Mouse (Mus musculus) frontal cortex, postnatal 36 days (tissue): Measurements from ENCODE around the gene Tes.

Experiments
- DNase-seq, 2 experiments: peaks; one replicate each; pipeline ENCODE4 v3.0.0; 2022; ENCODE audit warnings: low spot score in 2 of 2

Tes gene

GRCm38 (mm10) chr6:17077720-17078119, 12.8 kb downstream of the Tes start:
- no peak for DNase-seq

DNA sequence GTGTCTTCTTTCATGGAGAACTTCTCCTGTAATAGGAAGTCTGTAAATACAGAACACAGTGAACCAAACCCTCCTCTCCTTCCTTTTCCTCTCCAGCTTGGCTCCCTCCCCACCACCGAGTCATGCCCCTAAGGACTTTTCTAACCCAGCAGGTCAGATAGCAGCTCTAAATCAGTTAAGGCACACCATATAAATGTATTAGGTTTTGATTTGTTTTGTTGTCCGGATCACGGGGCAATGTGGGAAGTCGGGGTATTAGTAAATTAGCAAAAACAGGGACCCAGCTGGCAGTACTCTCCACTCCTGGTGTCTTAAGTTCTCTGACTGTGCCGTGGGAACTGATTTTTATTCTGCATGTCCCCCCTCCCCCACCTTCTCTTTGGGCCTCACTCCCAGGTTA, 14.4 kb downstream of the Tes start:
- DNase-seq: no peak

- no peak for DNase-seq
Observed at GRCm38 (mm10) chr6:17079826-17080225, 14.9 kb downstream of the Tes start.

- DNase-seq: no peak
Observed at GRCm38 (mm10) chr6:17082238-17082637, 17.3 kb downstream of the Tes start.

DNA sequence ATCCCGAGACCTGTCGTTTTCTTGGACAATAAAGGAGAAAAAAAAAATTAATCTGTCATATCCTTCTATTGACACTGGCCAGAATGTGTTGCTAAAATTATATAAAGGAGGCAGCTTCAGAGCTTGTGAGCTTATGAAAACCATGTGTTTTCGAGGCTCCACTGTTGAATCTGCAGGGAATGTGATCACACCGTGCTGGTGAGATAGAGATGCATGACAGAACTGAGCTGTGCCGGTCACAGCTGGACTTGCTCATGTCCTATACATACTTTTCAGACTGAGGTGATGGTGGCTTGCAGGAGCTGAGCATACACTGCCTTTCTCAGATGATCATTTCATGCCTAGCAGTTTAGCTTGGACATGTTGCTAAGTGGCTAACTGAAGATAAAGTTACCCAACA, 17.9 kb downstream of the Tes start:
- DNase-seq: no peak

- DNase-seq: peak; percentile 67 to 73
Observed at GRCm38 (mm10) chr6:17087485-17087884, 22.5 kb downstream of the Tes start.

GRCm38 (mm10) chr6:17097301-17097700, 32.4 kb downstream of the Tes start:
- no peak for DNase-seq

GRCm38 (mm10) chr6:17098559-17098958, 33.6 kb downstream of the Tes start:
- no peak for DNase-seq

- DNase-seq: no peak
Observed at GRCm38 (mm10) chr6:17099477-17100130, 34.7 kb downstream of the Tes start.

GRCm38 (mm10) chr6:17105714-17106113, 40.8 kb downstream of the Tes start:
- DNase-seq: peak; percentile 63 to 77

DNA sequence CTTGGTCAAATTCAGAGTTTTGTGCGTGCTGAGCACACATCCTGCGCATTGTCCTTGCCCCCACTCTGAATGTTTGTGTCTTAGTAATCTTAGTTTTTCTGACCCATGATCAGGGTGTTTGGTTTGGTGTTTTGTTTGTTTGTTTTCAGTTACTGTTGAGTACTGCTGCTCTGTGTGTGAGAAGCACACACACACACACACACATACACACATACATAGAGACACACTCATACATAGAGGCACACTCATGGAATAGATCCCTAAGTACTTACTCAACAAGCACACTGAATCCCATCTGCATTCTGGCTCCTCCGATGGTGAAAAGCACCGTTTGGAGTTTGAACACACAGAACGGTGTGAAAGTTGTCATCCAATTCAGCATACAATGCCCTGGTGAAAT, 41.5 kb downstream of the Tes start:
- no peak for DNase-seq

GRCm38 (mm10) chr6:17109204-17109603, 44.3 kb downstream of the Tes start:
- no peak for DNase-seq

DNA sequence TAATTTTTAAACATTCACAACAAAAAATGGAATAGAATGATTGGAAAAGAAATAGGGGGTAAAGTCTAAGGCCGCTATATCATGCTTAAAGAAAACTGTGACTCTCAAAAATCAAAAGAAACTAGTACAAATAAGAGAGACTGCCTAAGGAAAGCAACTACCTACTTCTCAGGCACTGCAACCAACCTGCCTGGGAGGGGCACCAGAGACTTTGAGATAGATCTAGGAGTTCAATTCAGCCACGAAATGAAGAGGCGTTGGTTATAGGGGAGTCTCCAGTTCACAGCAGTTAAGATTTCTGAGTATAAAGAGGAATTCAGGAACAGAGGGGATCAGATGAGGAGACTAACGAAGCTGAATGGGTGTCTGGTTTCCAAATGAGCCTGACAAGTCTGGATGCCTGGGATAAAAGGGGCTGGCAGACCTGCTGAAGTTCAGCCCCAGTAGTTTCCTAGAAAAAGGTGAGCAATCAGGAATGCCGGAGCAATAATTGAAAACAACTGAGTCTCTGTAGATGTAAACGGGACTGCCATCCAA, 45.7 kb downstream of the Tes start:
- DNase-seq: no peak

- DNase-seq: no peak
Observed at GRCm38 (mm10) chr6:17112081-17112480, 47.1 kb downstream of the Tes start.

- DNase-seq: no peak
Observed at GRCm38 (mm10) chr6:17112990-17113389, 48.0 kb downstream of the Tes start.

DNA sequence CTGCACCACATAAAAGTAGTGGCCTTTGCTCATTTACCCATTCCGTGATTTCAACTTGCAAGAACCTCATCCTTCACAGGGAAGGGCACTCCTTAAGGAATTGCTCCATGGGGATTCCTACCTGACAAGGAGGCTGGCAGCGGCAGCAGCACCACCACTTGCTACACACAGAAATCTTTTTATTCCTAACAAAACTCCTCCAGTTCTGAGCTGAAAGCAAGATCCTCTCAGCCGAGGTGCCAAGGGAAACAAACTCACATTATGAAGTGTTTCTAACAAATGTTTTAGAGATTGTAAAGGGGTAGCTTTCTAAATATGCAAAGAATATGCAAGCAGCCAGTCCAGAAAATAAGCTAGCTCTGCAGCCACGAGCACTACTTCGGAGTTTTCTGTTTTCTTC, 49.6 kb downstream of the Tes start:
- DNase-seq: peak; percentile 5 to 14

GRCm38 (mm10) chr6:17115046-17115790, 50.3 kb downstream of the Tes start:
- no peak for DNase-seq

GRCm38 (mm10) chr6:17119521-17120232, 54.7 kb downstream of the Tes start:
- no peak for DNase-seq

GRCm38 (mm10) chr6:17140021-17140420, 75.1 kb downstream of the Tes start:
- no peak for DNase-seq

DNA sequence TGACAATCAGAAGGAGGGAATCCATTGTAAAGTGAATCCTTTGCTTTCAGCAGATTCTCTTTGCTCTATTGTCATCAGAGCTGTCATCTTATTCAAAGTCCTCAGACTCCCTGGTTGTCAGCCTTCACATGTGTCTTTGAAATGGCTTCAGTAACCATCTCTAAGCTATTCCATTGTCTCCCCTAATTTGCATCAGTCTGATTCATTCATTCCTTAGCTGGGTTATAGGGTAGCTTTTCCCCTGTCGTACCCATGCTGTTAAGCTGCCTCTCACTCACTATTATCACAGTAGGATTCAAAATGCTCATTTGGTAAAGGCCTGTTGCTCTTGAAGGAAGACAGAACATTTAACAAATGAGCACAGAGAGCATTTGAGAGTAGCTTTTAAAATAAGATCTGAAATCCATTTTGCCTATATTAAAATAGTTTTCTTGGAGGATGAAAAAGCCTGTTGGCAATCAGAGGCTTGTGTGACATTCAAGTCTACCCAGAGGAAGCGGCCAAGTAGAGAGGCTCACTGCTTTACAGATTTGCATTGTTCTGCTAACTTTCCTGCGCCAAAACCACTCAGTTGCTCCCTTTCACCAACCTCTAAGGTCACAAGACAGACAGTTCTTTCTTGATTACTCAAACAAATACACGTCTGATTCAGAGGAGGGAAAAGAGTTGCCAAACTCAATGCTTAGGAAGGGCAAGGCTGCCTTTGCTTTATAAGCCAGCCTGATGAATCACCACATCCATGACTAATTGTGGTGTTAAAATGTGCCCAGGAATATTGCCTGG, 77.8 kb downstream of the Tes start:
- DNase-seq: peak; percentile 32 to 50

- peak in 1 of 2 experiments; percentile 60 for DNase-seq
Observed at GRCm38 (mm10) chr6:17151071-17151715, 86.2 kb downstream of the Tes start.
